ENCODE assay signal across 8 mouse cellular contexts in genomic region chr2:27886148-27886551, GRCm38 (mm10). TPM values are rescaled to one million over a fixed set of nuclear protein-coding genes. Genes with fewer than 3 reads are reported as not detected.
DNase-seq lines count a peak whose midpoint lies in the region; ATAC-seq lines count a peak whose summit lies in the region.

Gene Col5a1 (plus strand): TSS chr2:27886425.

- DNase-seq in spleen, postnatal 36 days (ENCODE audit: low spot score in 2 of 2) = peak; percentile 23 to 29
- no peak for DNase-seq in spleen, adult 12 weeks (ENCODE audit: low spot score)
- DNase-seq in lung, postnatal 25 days (ENCODE audit: low spot score) = peak; percentile 83
- DNase-seq in skeletal muscle tissue, adult 2 months (ENCODE audit: low read depth, low spot score) = peak; percentile 74

- no peaks in the 10 kb centered on the region for H3K9me3 ChIP-seq in embryonic facial prominence, embryonic 12.5 days
- no peaks in the 10 kb centered on the region for H3K9me3 ChIP-seq in heart, embryonic 12.5 days (replicated peaks)
- H3K9me3 ChIP-seq in kidney, embryonic 16.5 days (ENCODE audit: low read length) = no peaks in the 10 kb centered on the region

- ATAC-seq in embryonic facial prominence, embryonic 12.5 days (ENCODE audit: insufficient number of reproducible peaks, insufficient read depth, low FRiP score, low TSS enrichment) = peak; percentile 87
- peak; percentile 90 for ATAC-seq in heart, embryonic 12.5 days (ENCODE audit: insufficient number of reproducible peaks, low FRiP score)
- peak; percentile 91 for ATAC-seq in kidney, embryonic 16.5 days (ENCODE audit: low FRiP score, low TSS enrichment)
- ATAC-seq in activated CD4-positive, CD25-positive, alpha-beta regulatory T cell, adult 4 months = no peak

- 2% methylated on average over 38 of the region's 45 CpGs for WGBS in embryonic facial prominence, embryonic 12.5 days
- under 1% methylated on average over 45 of the region's 45 CpGs for WGBS in heart, embryonic 12.5 days
- WGBS in kidney, embryonic 16.5 days = under 1% methylated on average over 35 of the region's 45 CpGs

- no peaks in the 10 kb centered on the region for H3K27me3 ChIP-seq in embryonic facial prominence, embryonic 12.5 days
- no peaks in the 10 kb centered on the region; the same call in 1 of the 2 replicates for H3K27me3 ChIP-seq in heart, embryonic 12.5 days (replicated peaks)
- H3K27me3 ChIP-seq in kidney, embryonic 16.5 days (ENCODE audit: insufficient read depth, low read length) = peaks cover 6% of the 10 kb centered on the region; the same call in 1 of the 2 replicates

- peaks cover 48% of the 10 kb centered on the region for H3K4me1 ChIP-seq in embryonic facial prominence, embryonic 12.5 days
- H3K4me1 ChIP-seq in heart, embryonic 12.5 days (replicated peaks) = peaks cover 59% of the 10 kb centered on the region
- H3K4me1 ChIP-seq in kidney, embryonic 16.5 days (ENCODE audit: insufficient read depth, low read length) = peaks cover 41% of the 10 kb centered on the region

- H3K9ac ChIP-seq in embryonic facial prominence, embryonic 12.5 days = peak within 1 kb of the TSS; percentile 94
- peak within 1 kb of the TSS; percentile 89 for H3K9ac ChIP-seq in heart, embryonic 12.5 days
- peak within 1 kb of the TSS; percentile 72 for H3K9ac ChIP-seq in kidney, embryonic 16.5 days (replicated peaks; ENCODE audit: low read length)

- peak within 1 kb of the TSS; percentile 78 for H3K4me2 ChIP-seq in embryonic facial prominence, embryonic 12.5 days (replicated peaks)
- H3K4me2 ChIP-seq in heart, embryonic 12.5 days = peak within 1 kb of the TSS; percentile 99
- peak within 1 kb of the TSS; percentile 94 for H3K4me2 ChIP-seq in kidney, embryonic 16.5 days (replicated peaks; ENCODE audit: low read depth, low read length)

- H3K36me3 ChIP-seq in embryonic facial prominence, embryonic 12.5 days = 0 out of 2 replicates have a peak, but pooled peaks cover 3% of the 10 kb centered on the region
- H3K36me3 ChIP-seq in heart, embryonic 12.5 days = no peaks in the 10 kb centered on the region
- no peaks in the 10 kb centered on the region for H3K36me3 ChIP-seq in kidney, embryonic 16.5 days (ENCODE audit: insufficient read depth, low read length)

- peak within 1 kb of the TSS; percentile 93 for H3K4me3 ChIP-seq in embryonic facial prominence, embryonic 12.5 days
- H3K4me3 ChIP-seq in heart, embryonic 12.5 days = peak within 1 kb of the TSS; percentile 85
- peak within 1 kb of the TSS; percentile 57 for H3K4me3 ChIP-seq in kidney, embryonic 16.5 days (ENCODE audit: low read length)

- peak within 1 kb of the TSS; percentile 96 for H3K27ac ChIP-seq in embryonic facial prominence, embryonic 12.5 days
- H3K27ac ChIP-seq in heart, embryonic 12.5 days (ENCODE audit: poor library complexity, severe bottlenecking) = peak within 1 kb of the TSS; percentile 85
- H3K27ac ChIP-seq in kidney, embryonic 16.5 days (ENCODE audit: low read length) = peak within 1 kb of the TSS; percentile 86

RNA-seq across cellular contexts. Expression of gene Col5a1, which starts in this region (rescaled TPM):
- 79.0 and 82.1 TPM in 2 replicates for polyA plus RNA-seq in embryonic facial prominence, embryonic 12.5 days (2016; fragmentation: Nextera tagmentation; extraction: Ambion mirVana)
- polyA plus RNA-seq in heart, embryonic 12.5 days (2016; fragmentation: Nextera tagmentation; extraction: Ambion mirVana) = 53.3 and 54.7 TPM in 2 replicates
- polyA plus RNA-seq in kidney, embryonic 16.5 days (2015; fragmentation: Nextera tagmentation; extraction: Ambion mirVana) = 50.1 and 55.8 TPM in 2 replicates
- not detected for polyA plus RNA-seq in activated CD4-positive, CD25-positive, alpha-beta regulatory T cell, adult 4 months (2017; shearing (Covaris generic))

Comparison
In these comparisons a context has a peak if more than half of its experiments do, and no peak if none do; other contexts are left out.
1. RNA of gene Col5a1 (polyA plus RNA-seq): 79.0 to 82.1 TPM in embryonic facial prominence, embryonic 12.5 days, 50.1 to 55.8 TPM in kidney, embryonic 16.5 days and 53.3 to 54.7 TPM in heart, embryonic 12.5 days; not detected in activated CD4-positive, CD25-positive, alpha-beta regulatory T cell, adult 4 months; every median in the first group is over 10 times any median in the second.
2. Peak in every context shown above with its lines, with median percentiles within 50 percentile points of each other: H3K27ac ChIP-seq, H3K4me2 ChIP-seq, H3K4me3 ChIP-seq and H3K9ac ChIP-seq.